Mouse (Mus musculus) ES-E14 (cell line): Measurements from ENCODE around the gene She. TPM values are rescaled to one million over a fixed set of nuclear protein-coding genes. Genes with fewer than 3 reads are reported as not detected.

Experiments
- DNase-seq: peaks from one replicate; pipeline ENCODE4 v3.0.0-alpha.2; 2013; ENCODE audit warnings: low read depth, low spot score
- H3K27ac ChIP-seq: 2 replicates; pipeline ENCODE4 v1.5.1; 2012; ENCODE audit warnings: low read depth, mild to moderate bottlenecking, low read length, moderate library complexity, mixed read lengths; ENCODE audit not compliant: poor library complexity, insufficient read depth, severe bottlenecking
- H3K36me3 ChIP-seq: 2 replicates; pipeline ENCODE4 v1.6.1; 2012; ENCODE audit warnings: mild to moderate bottlenecking, low read length, moderate library complexity, mixed read lengths; ENCODE audit not compliant: control insufficient read depth, poor library complexity, insufficient read depth, severe bottlenecking
- H3K4me1 ChIP-seq, 2 experiments: fragments of 150-350 bp in 1 of 2; sonication (generic) in 1 of 2; 2 replicates each; pipeline ENCODE4 v1.6.1; 2012; ENCODE audit warnings: low read length in 2 of 2, mild to moderate bottlenecking in 1 of 2, mixed read lengths in 1 of 2; ENCODE audit not compliant: control insufficient read depth in 2 of 2, insufficient read depth in 2 of 2, poor library complexity in 1 of 2
- H3K4me3 ChIP-seq, 2 experiments: fragments of 150-350 bp in 1 of 2; sonication (generic) in 1 of 2; 2 replicates each; pipeline ENCODE4 v1.5.1; 2012; ENCODE audit warnings: low read length in 2 of 2, low read depth in 1 of 2, mild to moderate bottlenecking in 1 of 2, mixed read lengths in 1 of 2; ENCODE audit not compliant: insufficient read depth in 1 of 2, poor library complexity in 1 of 2, severe bottlenecking in 1 of 2
- H3K9ac ChIP-seq: 2 replicates; pipeline ENCODE4 v1.6.1; 2012; ENCODE audit warnings: low read depth, mild to moderate bottlenecking, low read length, mixed read lengths; ENCODE audit not compliant: poor library complexity, insufficient read depth, severe bottlenecking
- H3K9me3 ChIP-seq: fragments of 150-350 bp; sonication (generic); 2 replicates; pipeline ENCODE4 v1.6.1; 2012; ENCODE audit warnings: low read depth, mild to moderate bottlenecking, low read length; ENCODE audit not compliant: control insufficient read depth, insufficient read depth
- CHD2 ChIP-seq: IDR thresholded peaks from 2 replicates; pipeline ENCODE4 v1.6.1; 2014; ENCODE audit warnings: mild to moderate bottlenecking, low read depth, low read length, inconsistent platforms
- HCFC1 ChIP-seq: IDR thresholded peaks from 2 replicates; pipeline ENCODE4 v1.6.1; 2012; ENCODE audit warnings: low read length, inconsistent platforms, borderline replicate concordance; ENCODE audit not compliant: insufficient read depth
- MAFK ChIP-seq: IDR thresholded peaks from 2 replicates; pipeline ENCODE4 v1.6.1; 2014; ENCODE audit warnings: mild to moderate bottlenecking, low read depth, low read length, inconsistent platforms; ENCODE audit not compliant: insufficient read depth
- ZC3H11A ChIP-seq: IDR thresholded peaks from 2 replicates; pipeline ENCODE4 v1.6.1; 2012; ENCODE audit warnings: low read depth, mild to moderate bottlenecking, inconsistent platforms, low read length, borderline replicate concordance
- ZNF384 ChIP-seq: IDR thresholded peaks from 2 replicates; pipeline ENCODE4 v1.6.1; 2012; ENCODE audit warnings: low read depth, low read length, inconsistent platforms
- in situ Hi-C, 2 experiments: fragments of 600-800 bp; cut with MboI; formaldehyde crosslinking; loops; one replicate each; pipeline ENCODE4 v1.15.1; 2025; ENCODE audit warnings: low sequenced_read_pairs in 2 of 2, inconsistent platforms in 1 of 2; ENCODE audit not compliant: unreplicated experiment in 2 of 2
- total RNA-seq: library from RNA; depleted of rRNA; stranded (reverse); fragments of 300-350 nt; gene quantifications from 2 replicates; pipeline ENCODE4 v1.2.3, GENCODE M21; 2012

The She gene
- total RNA-seq, 1 experiment: 2.6 TPM

GRCm38 (mm10) chr3:89897204-89897796, 66.1 kb downstream of the She start:
- in situ Hi-C loops: no loop called here
- no peak overlapping the region for H3K4me3 ChIP-seq
- no peak overlapping the region; the same call in 1 of the 2 replicates for H3K27ac ChIP-seq
- no peaks in the 10 kb centered on the region for H3K9me3 ChIP-seq
- DNase-seq: peak; percentile 26
- H3K9ac ChIP-seq: no peak overlapping the region
- H3K4me1 ChIP-seq: peaks cover 3 to 8% of the 10 kb centered on the region in 2 experiments; a peak in 2 of 4 replicates
- TF ChIP-seq CHD2: no peak
- TF ChIP-seq HCFC1: no peak
- TF ChIP-seq ZC3H11A: no peak
- no peak for TF ChIP-seq MAFK
- no peak for TF ChIP-seq ZNF384
- H3K36me3 ChIP-seq: no peaks in the 10 kb centered on the region

- DNase-seq: no peak
- TF ChIP-seq ZNF384 (no peak), ZC3H11A (no peak), CHD2 (no peak), MAFK (no peak), HCFC1 (no peak)
- Histone ChIP-seq H3K27ac (no peak overlapping the region), H3K9ac (no peak overlapping the region), H3K36me3 (no peaks in the 10 kb centered on the region), H3K4me3 (no peak overlapping the region), H3K9me3 (no peaks in the 10 kb centered on the region), H3K4me1 (peaks cover 3 to 8% of the 10 kb centered on the region in 2 experiments; a peak in 2 of 4 replicates)
- in situ Hi-C loops: no loop called here
Observed at GRCm38 (mm10) chr3:89898011-89898410, 66.8 kb downstream of the She start.

GRCm38 (mm10) chr3:89898870-89899510, 67.8 kb downstream of the She start:
- Histone ChIP-seq H3K9ac (no peak overlapping the region), H3K4me1 (peaks cover 3 to 8% of the 10 kb centered on the region in 2 experiments; a peak in 2 of 4 replicates), H3K9me3 (no peaks in the 10 kb centered on the region), H3K4me3 (no peak overlapping the region), H3K27ac (no peak overlapping the region), H3K36me3 (no peaks in the 10 kb centered on the region)
- TF ChIP-seq ZC3H11A (no peak), ZNF384 (no peak), HCFC1 (no peak), CHD2 (no peak), MAFK (no peak)
- in situ Hi-C loops: no loop called here
- no peak for DNase-seq

GRCm38 (mm10) chr3:89899511-89899908, 68.3 kb downstream of the She start:
- Histone ChIP-seq H3K27ac (no peak overlapping the region), H3K36me3 (no peaks in the 10 kb centered on the region), H3K9me3 (no peaks in the 10 kb centered on the region), H3K9ac (no peak overlapping the region), H3K4me1 (peaks cover 3 to 8% of the 10 kb centered on the region in 2 experiments; a peak in 2 of 4 replicates), H3K4me3 (no peak overlapping the region)
- in situ Hi-C loops: no loop called here
- no peak for TF ChIP-seq ZC3H11A
- DNase-seq: no peak
